Mouse (Mus musculus) liver, embryonic 13.5 days (tissue): ENCODE measurements at regions not wholly inside any gene's neighbourhood (a gene's known extent, or its start where the extent isn't known, plus 50 kb on each side); places are given as distances from the start of the nearest gene placed in this dataset.

Source experiments
- ATAC-seq: fragments of 200-750 bp; cut with Nextera tagmentation; 2 replicates; pipeline ENCODE4 v1.8.0; 2017; ENCODE audit warnings: low read depth, mild to moderate bottlenecking, moderate number of reproducible peaks, moderate library complexity
- DNase-seq: peaks from one replicate; pipeline ENCODE4 v3.0.0; 2022
- H3K27ac ChIP-seq: fragments of 300-500 bp; sonication (generic); 2 replicates; pipeline ENCODE4 v1.5.1; 2015; ENCODE audit warnings: moderate library complexity, mild to moderate bottlenecking, inconsistent platforms
- H3K27me3 ChIP-seq: fragments of 300-500 bp; sonication (generic); 2 replicates; pipeline ENCODE4 v1.6.1; 2015; ENCODE audit warnings: mild to moderate bottlenecking, inconsistent platforms
- H3K36me3 ChIP-seq: fragments of 300-500 bp; sonication (generic); 2 replicates; pipeline ENCODE4 v1.6.1; 2015; ENCODE audit warnings: mild to moderate bottlenecking, inconsistent platforms
- H3K4me1 ChIP-seq: fragments of 300-500 bp; sonication (generic); replicated peaks from 2 replicates; pipeline ENCODE4 v1.6.1; 2015; ENCODE audit warnings: inconsistent platforms
- H3K4me2 ChIP-seq: fragments of 300-500 bp; sonication (generic); 2 replicates; pipeline ENCODE4 v1.6.1; 2015; ENCODE audit warnings: inconsistent platforms, mild to moderate bottlenecking, moderate library complexity
- H3K4me3 ChIP-seq: fragments of 300-500 bp; sonication (generic); replicated peaks from 2 replicates; pipeline ENCODE4 v1.5.1; 2015; ENCODE audit warnings: mild to moderate bottlenecking, inconsistent platforms
- H3K9ac ChIP-seq: fragments of 300-500 bp; sonication (generic); 2 replicates; pipeline ENCODE4 v1.6.1; 2015; ENCODE audit warnings: mild to moderate bottlenecking, inconsistent platforms
- H3K9me3 ChIP-seq: fragments of 300-500 bp; sonication (generic); replicated peaks from 2 replicates; pipeline ENCODE4 v1.6.1; 2016; ENCODE audit warnings: inconsistent platforms
- WGBS: fragments of 180-500 bp; shearing (Covaris S2); methylation state at CpG from one replicate; pipeline ENCODE4 v1.1.7; 2015; ENCODE audit not compliant: insufficient replicate concordance; 5-methylcytosine and 5-hydroxymethylcytosine counted together

GRCm38 (mm10) chr8:92529756-92530155 lies 144.3 kb upstream of the Irx6 start:
- WGBS: 69% methylated on average over 11 of the region's 11 CpGs
- Histone ChIP-seq H3K27me3 (no peaks in the 10 kb centered on the region), H3K4me1 (no peaks in the 10 kb centered on the region), H3K4me2 (no peak overlapping the region), H3K36me3 (no peaks in the 10 kb centered on the region), H3K9ac (no peak overlapping the region), H3K9me3 (no peaks in the 10 kb centered on the region), H3K27ac (no peak overlapping the region), H3K4me3 (no peak overlapping the region)
- ATAC-seq (no peak), DNase-seq (no peak)

DNA sequence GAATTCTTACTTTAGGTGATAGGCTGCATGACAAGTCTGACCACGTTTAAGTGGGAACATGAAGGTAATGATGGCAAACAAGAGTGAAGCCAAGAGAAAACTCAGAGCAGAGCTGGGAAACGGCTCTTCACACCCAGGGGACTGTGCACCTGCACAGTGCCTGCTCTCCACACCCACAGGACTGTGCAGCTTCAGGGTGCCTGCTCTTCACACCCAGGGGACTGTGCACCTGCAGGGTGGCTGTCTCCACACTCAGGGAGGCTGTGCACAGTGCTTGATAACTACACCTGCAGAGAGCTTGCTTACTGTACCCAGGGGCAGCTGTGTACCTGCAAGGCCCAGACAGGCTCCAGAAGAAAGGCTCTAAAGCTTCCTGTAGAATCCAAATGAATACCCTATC lies 133.5 kb upstream of the Irx6 start:
- ATAC-seq (no peak), DNase-seq (no peak)
- H3K9me3 ChIP-seq: no peaks in the 10 kb centered on the region
- 39% methylated on average over 2 of the region's 2 CpGs for WGBS
- H3K9ac ChIP-seq: no peak overlapping the region
- no peak overlapping the region for H3K4me3 ChIP-seq
- H3K4me2 ChIP-seq: no peak overlapping the region
- no peaks in the 10 kb centered on the region for H3K27me3 ChIP-seq
- H3K27ac ChIP-seq: no peak overlapping the region
- no peaks in the 10 kb centered on the region for H3K4me1 ChIP-seq
- no peaks in the 10 kb centered on the region for H3K36me3 ChIP-seq

DNA sequence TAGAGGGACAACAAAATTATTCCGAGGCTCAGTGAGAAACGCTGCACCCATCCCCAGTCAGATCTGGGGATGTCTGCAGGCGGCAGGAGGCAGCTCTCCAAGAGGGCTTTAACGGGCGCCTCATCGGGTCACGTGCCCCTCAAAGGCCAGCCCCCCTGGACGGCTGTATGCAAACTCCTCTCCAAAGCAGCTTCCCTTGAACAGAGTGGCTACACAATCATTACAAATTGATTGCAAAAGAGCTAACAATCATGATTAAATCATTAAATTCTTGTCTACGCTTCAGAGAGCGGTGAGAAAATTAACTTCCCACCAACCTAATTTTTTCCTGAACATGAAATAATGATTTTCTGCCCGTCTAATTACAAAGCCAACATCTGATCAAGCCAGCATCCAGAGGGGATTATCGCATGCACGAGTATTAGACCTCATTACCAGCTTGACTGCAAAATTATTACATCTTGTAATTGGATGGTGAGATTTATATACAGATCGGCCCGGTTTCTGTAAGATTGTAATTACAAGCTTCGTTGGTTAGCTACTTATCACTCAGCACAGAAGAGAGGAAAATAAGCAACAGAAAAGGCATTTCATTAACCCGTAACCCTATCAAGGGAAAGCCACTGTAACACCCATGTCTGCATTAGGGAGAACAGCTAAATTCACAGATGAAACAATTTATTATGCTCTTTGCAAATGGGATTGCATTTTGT lies 128.6 kb upstream of the Irx6 start:
- DNase-seq: no peak
- no peak overlapping the region for H3K27ac ChIP-seq
- 49% methylated on average over 17 of the region's 17 CpGs for WGBS
- H3K27me3 ChIP-seq: no peaks in the 10 kb centered on the region
- H3K4me3 ChIP-seq: no peak overlapping the region
- no peaks in the 10 kb centered on the region for H3K9me3 ChIP-seq
- no peaks in the 10 kb centered on the region for H3K4me1 ChIP-seq
- H3K4me2 ChIP-seq: no peak overlapping the region
- no peak overlapping the region for H3K9ac ChIP-seq
- no peak for ATAC-seq
- no peaks in the 10 kb centered on the region for H3K36me3 ChIP-seq

- Histone ChIP-seq H3K4me1 (no peaks in the 10 kb centered on the region), H3K36me3 (no peaks in the 10 kb centered on the region), H3K4me2 (no peak overlapping the region), H3K4me3 (no peak overlapping the region), H3K9ac (no peak overlapping the region), H3K27me3 (no peaks in the 10 kb centered on the region), H3K27ac (no peak overlapping the region), H3K9me3 (no peaks in the 10 kb centered on the region)
- DNase-seq: no peak
- 73% methylated on average over 12 of the region's 12 CpGs for WGBS
- ATAC-seq: no peak
Observed at GRCm38 (mm10) chr8:92555140-92555539, 118.9 kb upstream of the Irx6 start.

GRCm38 (mm10) chr8:92555631-92556030 lies 118.5 kb upstream of the Irx6 start:
- Histone ChIP-seq H3K4me3 (no peak overlapping the region), H3K9ac (no peak overlapping the region), H3K9me3 (no peaks in the 10 kb centered on the region), H3K4me1 (no peaks in the 10 kb centered on the region), H3K27me3 (no peaks in the 10 kb centered on the region), H3K36me3 (no peaks in the 10 kb centered on the region), H3K4me2 (no peak overlapping the region), H3K27ac (no peak overlapping the region)
- DNase-seq (no peak), ATAC-seq (no peak)
- 61% methylated on average over 7 of the region's 7 CpGs for WGBS

- DNase-seq: no peak
- Histone ChIP-seq H3K4me3 (no peak overlapping the region), H3K4me2 (no peak overlapping the region), H3K9me3 (no peaks in the 10 kb centered on the region), H3K9ac (no peak overlapping the region), H3K4me1 (no peaks in the 10 kb centered on the region), H3K27ac (no peak overlapping the region), H3K27me3 (no peaks in the 10 kb centered on the region), H3K36me3 (no peaks in the 10 kb centered on the region)
- WGBS: 49% methylated on average over 5 of the region's 5 CpGs
- ATAC-seq: no peak
Observed at GRCm38 (mm10) chr8:92562471-92562870, 111.6 kb upstream of the Irx6 start.

- Histone ChIP-seq H3K4me1 (no peaks in the 10 kb centered on the region), H3K9ac (no peak overlapping the region), H3K27ac (no peak overlapping the region), H3K9me3 (no peaks in the 10 kb centered on the region), H3K36me3 (no peaks in the 10 kb centered on the region), H3K4me3 (no peak overlapping the region), H3K27me3 (no peaks in the 10 kb centered on the region), H3K4me2 (no peak overlapping the region)
- ATAC-seq (no peak), DNase-seq (no peak)
- 63% methylated on average over 5 of the region's 5 CpGs for WGBS
Observed at GRCm38 (mm10) chr8:92562962-92563361, 111.1 kb upstream of the Irx6 start.

DNA sequence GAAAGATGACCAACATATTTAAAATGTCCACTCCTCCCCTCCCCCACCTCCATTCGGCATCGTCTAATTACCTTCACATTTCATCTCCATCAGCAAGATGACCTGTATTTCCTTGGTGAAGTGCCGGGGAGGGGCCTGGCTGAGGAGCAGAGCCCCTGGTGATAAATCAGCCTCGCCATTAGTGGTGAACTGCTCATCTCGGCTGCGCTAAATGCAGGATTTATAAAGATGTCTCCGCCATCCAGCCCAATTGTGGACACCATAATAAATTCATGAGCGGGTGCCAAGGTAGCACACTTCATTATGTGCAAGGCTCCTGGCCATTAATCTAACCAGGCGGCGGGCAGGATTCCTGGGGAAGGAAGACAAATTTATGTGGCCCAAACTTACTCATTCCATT lies 104.4 kb upstream of the Irx6 start:
- Histone ChIP-seq H3K27ac (no peak overlapping the region), H3K4me3 (no peak overlapping the region), H3K27me3 (no peaks in the 10 kb centered on the region), H3K36me3 (no peaks in the 10 kb centered on the region), H3K9me3 (no peaks in the 10 kb centered on the region), H3K9ac (no peak overlapping the region), H3K4me2 (no peak overlapping the region), H3K4me1 (no peaks in the 10 kb centered on the region)
- 70% methylated on average over 10 of the region's 10 CpGs for WGBS
- DNase-seq (no peak), ATAC-seq (no peak)

GRCm38 (mm10) chr8:92579446-92579845 lies 94.6 kb upstream of the Irx6 start:
- Histone ChIP-seq H3K4me3 (no peak overlapping the region), H3K4me1 (no peaks in the 10 kb centered on the region), H3K9me3 (no peaks in the 10 kb centered on the region), H3K27me3 (no peaks in the 10 kb centered on the region), H3K27ac (no peak overlapping the region), H3K9ac (no peak overlapping the region), H3K36me3 (no peaks in the 10 kb centered on the region), H3K4me2 (no peak overlapping the region)
- DNase-seq (no peak), ATAC-seq (no peak)
- 62% methylated on average over 2 of the region's 2 CpGs for WGBS

DNA sequence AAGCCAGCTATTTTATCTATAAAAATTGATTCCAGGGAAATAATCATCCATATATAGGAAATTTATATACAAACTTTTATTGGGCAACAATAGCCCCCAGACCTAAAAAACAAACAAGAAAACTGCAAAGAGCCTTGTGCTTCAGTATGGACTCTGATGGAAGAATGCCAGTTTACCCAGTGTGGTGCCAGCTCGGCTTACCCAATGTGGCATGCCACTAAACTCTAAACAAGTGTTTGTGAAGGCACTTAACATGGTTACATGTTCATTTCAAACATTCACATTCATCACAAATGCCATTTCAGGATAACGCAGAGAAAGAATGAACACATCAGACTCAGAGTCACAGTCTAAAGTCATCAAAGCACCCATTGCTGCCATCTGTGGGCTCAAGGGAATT lies 93.0 kb upstream of the Irx6 start:
- H3K4me2 ChIP-seq: no peak overlapping the region
- 64% methylated on average over 2 of the region's 2 CpGs for WGBS
- H3K4me1 ChIP-seq: no peaks in the 10 kb centered on the region
- no peaks in the 10 kb centered on the region for H3K36me3 ChIP-seq
- no peak overlapping the region for H3K9ac ChIP-seq
- no peaks in the 10 kb centered on the region for H3K27me3 ChIP-seq
- H3K4me3 ChIP-seq: no peak overlapping the region
- no peak for DNase-seq
- H3K9me3 ChIP-seq: no peaks in the 10 kb centered on the region
- H3K27ac ChIP-seq: no peak overlapping the region
- ATAC-seq: no peak

DNA sequence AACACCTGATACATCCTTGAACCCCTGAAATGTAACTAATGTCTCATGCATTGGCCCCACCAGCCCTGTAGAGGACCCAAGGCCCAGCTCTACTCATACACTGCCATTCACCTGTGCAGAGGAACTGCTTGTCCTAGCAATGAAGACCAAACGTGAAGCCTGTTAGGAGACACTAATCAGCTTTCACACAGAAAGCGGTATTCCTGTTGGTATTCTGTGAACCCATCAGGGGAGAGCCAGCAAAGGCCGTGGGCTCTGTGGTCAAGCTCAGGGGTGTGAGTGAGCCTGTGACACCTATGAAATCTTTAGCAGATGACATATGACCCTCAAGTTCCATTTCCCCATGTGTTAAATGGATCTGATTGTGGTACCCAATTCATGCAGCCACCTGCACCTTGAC lies 73.3 kb upstream of the Irx6 start:
- Histone ChIP-seq H3K9ac (no peak overlapping the region), H3K4me1 (no peaks in the 10 kb centered on the region), H3K27me3 (no peaks in the 10 kb centered on the region), H3K9me3 (no peaks in the 10 kb centered on the region), H3K27ac (no peak overlapping the region), H3K4me2 (no peak overlapping the region), H3K4me3 (no peak overlapping the region), H3K36me3 (no peaks in the 10 kb centered on the region)
- 63% methylated on average over 3 of the region's 3 CpGs for WGBS
- no peak for DNase-seq
- no peak for ATAC-seq

GRCm38 (mm10) chr8:92602973-92603372 lies 71.1 kb upstream of the Irx6 start:
- H3K4me3 ChIP-seq: no peak overlapping the region
- no peaks in the 10 kb centered on the region for H3K27me3 ChIP-seq
- ATAC-seq (no peak), DNase-seq (no peak)
- H3K4me1 ChIP-seq: no peaks in the 10 kb centered on the region
- H3K9ac ChIP-seq: no peak overlapping the region
- H3K4me2 ChIP-seq: no peak overlapping the region
- WGBS: 38% methylated on average over 7 of the region's 7 CpGs
- H3K27ac ChIP-seq: no peak overlapping the region
- no peaks in the 10 kb centered on the region for H3K9me3 ChIP-seq
- no peaks in the 10 kb centered on the region for H3K36me3 ChIP-seq
